Mouse (Mus musculus) bone marrow macrophage, adult 2 months (primary cell): ENCODE data around the gene Gtsf1l. TPM values are rescaled to one million over a fixed set of nuclear protein-coding genes. Genes with fewer than 3 reads are reported as not detected.

Source experiments
- H3K27ac ChIP-seq: 2 replicates; pipeline ENCODE4 v1.5.1; 2012; ENCODE audit warnings: low read depth, low read length; ENCODE audit not compliant: insufficient read depth
- H3K4me1 ChIP-seq: 2 replicates; pipeline ENCODE4 v1.6.1; 2012; ENCODE audit warnings: low read length; ENCODE audit not compliant: control insufficient read depth, insufficient read depth
- H3K4me3 ChIP-seq: 2 replicates; pipeline ENCODE4 v1.5.1; 2012; ENCODE audit warnings: mild to moderate bottlenecking, low read length, moderate library complexity; ENCODE audit not compliant: insufficient read depth
- CTCF ChIP-seq: IDR thresholded peaks from 2 replicates; pipeline ENCODE4 v1.5.1; 2012; ENCODE audit warnings: low read depth, mild to moderate bottlenecking, low read length, moderate library complexity
- POLR2A ChIP-seq: IDR thresholded peaks from 2 replicates; pipeline ENCODE4 v1.6.1; 2012; ENCODE audit warnings: mild to moderate bottlenecking, low read depth, low read length, borderline replicate concordance
- polyA plus RNA-seq: library from polyadenylated mRNA; stranded (reverse); fragments of >200 nt; gene quantifications from 2 replicates; pipeline ENCODE4 v1.2.4, GENCODE M21; 2012; ENCODE audit not compliant: missing spikeins, insufficient read depth, insufficient read length

Gtsf1l gene
- polyA plus RNA-seq, 1 experiment, result not detected

GRCm38 (mm10) chr2:163054891-163055494 lies 32.7 kb downstream of the Gtsf1l start:
- Histone ChIP-seq H3K4me3 (peak overlapping the region; percentile 78), H3K27ac (no peak overlapping the region), H3K4me1 (peaks cover 18% of the 10 kb centered on the region)
- no peak for TF ChIP-seq POLR2A
- TF ChIP-seq CTCF, result no peak

DNA sequence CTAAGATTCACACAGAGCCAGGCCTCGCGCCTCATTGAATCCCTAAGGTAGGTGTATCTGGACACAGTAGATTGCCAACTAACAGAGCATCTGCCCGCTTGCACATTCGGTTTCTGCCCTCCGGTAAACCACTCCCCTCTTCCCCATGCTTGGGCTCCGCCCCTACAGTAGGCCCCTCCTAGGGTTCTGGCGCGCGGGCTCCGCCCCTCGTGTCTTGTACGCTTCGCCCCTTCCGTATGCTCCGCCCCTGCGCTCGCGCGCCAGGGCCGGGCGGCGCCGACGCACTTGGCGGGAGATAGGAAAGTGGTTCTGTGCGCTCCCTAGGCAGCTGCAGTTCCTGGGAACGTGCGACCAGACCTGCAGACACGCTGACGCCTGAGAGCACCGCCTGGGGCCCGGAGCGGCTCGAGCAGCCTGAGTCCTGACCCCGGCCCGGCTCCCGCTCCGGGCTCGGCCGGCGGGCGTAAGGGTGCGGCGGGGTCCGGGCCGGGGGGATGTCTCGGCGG lies 33.3 kb downstream of the Gtsf1l start, which contains the start of gene Mybl2:
Mybl2 (plus strand) TSS at position 353 of the 506 bp plus-strand sequence.
- H3K27ac ChIP-seq, result no peak within 1 kb of the TSS

GRCm38 (mm10) chr2:163052826-163053225 lies 34.8 kb downstream of the Gtsf1l start:
- no peak overlapping the region for H3K4me3 ChIP-seq
- no peak for TF ChIP-seq POLR2A
- no peak for TF ChIP-seq CTCF
- H3K4me1 ChIP-seq, result peaks cover 16% of the 10 kb centered on the region
- no peak overlapping the region for H3K27ac ChIP-seq

More for the DNA sequence above, 33.3 kb downstream of the Gtsf1l start, which contains the start of gene Mybl2:
- Histone ChIP-seq H3K4me1 (peaks cover 16% of the 10 kb centered on the region), H3K4me3 (peak within 1 kb of the TSS; percentile 78)
- TF ChIP-seq CTCF (no peak), POLR2A (no peak)

DNA sequence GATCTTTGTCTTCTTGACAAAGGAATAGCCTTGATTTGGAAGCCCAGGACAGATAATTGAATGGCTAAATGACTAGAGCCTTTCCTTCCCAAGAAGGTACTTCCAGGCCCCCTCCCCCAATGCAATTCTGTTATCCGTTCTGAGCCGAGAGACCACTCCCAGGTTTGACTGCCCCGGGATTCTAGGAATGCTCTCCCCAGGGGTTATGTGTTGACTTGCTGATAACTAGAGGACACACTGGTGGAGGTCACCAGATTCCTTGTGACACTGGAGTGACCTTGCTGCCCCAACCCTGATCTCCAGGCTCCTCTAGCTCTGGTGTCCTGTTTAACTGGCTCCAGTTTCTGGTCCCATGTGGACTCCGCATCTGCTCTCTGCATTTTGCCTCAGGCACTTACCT lies 35.6 kb downstream of the Gtsf1l start:
- no peak for TF ChIP-seq POLR2A
- TF ChIP-seq CTCF, result no peak
- H3K4me1 ChIP-seq, result peaks cover 16% of the 10 kb centered on the region
- H3K27ac ChIP-seq, result no peak overlapping the region
- H3K4me3 ChIP-seq, result no peak overlapping the region

- H3K4me1 ChIP-seq, result peaks cover 13% of the 10 kb centered on the region
- H3K4me3 ChIP-seq, result no peak overlapping the region
- TF ChIP-seq POLR2A, result no peak
- TF ChIP-seq CTCF, result no peak
- H3K27ac ChIP-seq, result no peak overlapping the region
These were observed 36.0 kb downstream of the Gtsf1l start for GRCm38 (mm10) chr2:163051691-163052090.

GRCm38 (mm10) chr2:163049116-163049515 lies 38.5 kb downstream of the Gtsf1l start:
- TF ChIP-seq CTCF, result no peak
- TF ChIP-seq POLR2A, result no peak
- Histone ChIP-seq H3K4me1 (peaks cover 2% of the 10 kb centered on the region; the same call in 1 of the 2 replicates), H3K4me3 (no peak overlapping the region), H3K27ac (no peak overlapping the region)

DNA sequence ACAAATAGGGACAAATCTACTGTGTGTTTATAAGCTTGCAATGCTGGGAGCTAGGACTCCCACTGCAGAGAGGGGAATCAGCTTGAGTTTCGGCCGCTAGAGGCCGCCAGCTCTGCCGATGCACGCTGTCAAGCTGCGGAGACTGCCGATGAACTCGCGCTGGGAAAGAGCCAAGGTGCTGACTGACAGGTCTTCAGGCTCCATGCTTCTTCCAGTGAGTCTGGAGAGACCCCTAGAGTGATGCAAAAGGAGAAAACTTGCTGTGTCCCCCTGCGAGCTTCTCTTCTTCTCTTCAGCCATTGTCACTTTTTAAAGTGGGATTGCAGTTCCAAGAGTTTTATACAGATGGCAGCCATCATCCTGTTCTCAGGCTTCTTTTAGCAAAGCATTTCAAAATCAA lies 39.5 kb downstream of the Gtsf1l start:
- Histone ChIP-seq H3K4me1 (no peaks in the 10 kb centered on the region; the same call in 1 of the 2 replicates), H3K4me3 (no peak overlapping the region), H3K27ac (no peak overlapping the region)
- TF ChIP-seq CTCF (peak; percentile 94), POLR2A (no peak)

GRCm38 (mm10) chr2:163039940-163040339 lies 47.7 kb downstream of the Gtsf1l start:
- no peaks in the 10 kb centered on the region for H3K4me1 ChIP-seq
- H3K27ac ChIP-seq, result no peak overlapping the region
- H3K4me3 ChIP-seq, result no peak overlapping the region
- no peak for TF ChIP-seq CTCF

Other genes with a start within 250 kb of the Gtsf1l start
- gene Srsf6, start 156.3 kb downstream of the Gtsf1l start, polyA plus RNA-seq, result 106 and 115 TPM in 2 replicates
- gene L3mbtl1, start 144.4 kb downstream of the Gtsf1l start, polyA plus RNA-seq, result not detected in 2 replicates
- gene Sgk2, start 100.5 kb downstream of the Gtsf1l start, polyA plus RNA-seq, result not detected in 2 replicates
- 37.9 and 49.7 TPM in 2 replicates for gene Ift52, start 70.5 kb downstream of the Gtsf1l start, polyA plus RNA-seq
- gene Mybl2, start 33.2 kb downstream of the Gtsf1l start, polyA plus RNA-seq, result 4.7 and 6.5 TPM in 2 replicates
- 3.1 and 3.2 TPM in 2 replicates for gene Tox2, start 115.3 kb upstream of the Gtsf1l start, polyA plus RNA-seq